8 mouse cellular contexts compared by ENCODE assay signal in genomic region chr16:25983635-25984034, GRCm38 (mm10).
DNase-seq lines count a peak whose midpoint lies in the region; ATAC-seq lines count a peak whose summit lies in the region.
"Had no signal": no experiment of that assay in that cellular context is flagged by ENCODE, and none has a peak within 500 bp of the region (broad histone marks: within the 10 kb centered on the region; RNA-seq: fewer than 3 reads in every experiment).

No protein-coding gene starts in this region.

- peak; percentile 51 for DNase-seq in hindbrain, embryonic 11.5 days (ENCODE audit: low spot score)
- DNase-seq in hindbrain, embryonic 14.5 days (ENCODE audit: low spot score): no peak
- peak; percentile 27 for DNase-seq in 416B (ENCODE audit: low read depth)
- peak; percentile 64 for DNase-seq in NIH3T3 (ENCODE audit: low read depth)
- peak; percentile 24 to 74 for DNase-seq in kidney, postnatal 36 days
- no peak for DNase-seq in thymus, postnatal 25 days

- 35% methylated on average over 4 of the region's 4 CpGs for WGBS in hindbrain, embryonic 11.5 days
- WGBS in hindbrain, embryonic 14.5 days: 44% methylated on average over 4 of the region's 4 CpGs

- H3K27me3 ChIP-seq in hindbrain, embryonic 11.5 days (ENCODE audit: control insufficient read depth, insufficient read depth, low read length): no peaks in the 10 kb centered on the region
- no peaks in the 10 kb centered on the region for H3K27me3 ChIP-seq in hindbrain, embryonic 14.5 days (ENCODE audit: control insufficient read depth, insufficient read depth, low read length)
- H3K27me3 ChIP-seq: megakaryocyte, embryonic 14.5 days had no signal

- no peak overlapping the region for H3K4me3 ChIP-seq in hindbrain, embryonic 11.5 days (ENCODE audit: low read depth, low read length)
- H3K4me3 ChIP-seq in hindbrain, embryonic 14.5 days (replicated peaks; ENCODE audit: low read length): no peak overlapping the region
- H3K4me3 ChIP-seq: megakaryocyte, embryonic 14.5 days had no signal

- no peaks in the 10 kb centered on the region for H3K9me3 ChIP-seq in hindbrain, embryonic 11.5 days (ENCODE audit: control insufficient read depth, low read length)
- no peaks in the 10 kb centered on the region for H3K9me3 ChIP-seq in hindbrain, embryonic 14.5 days (ENCODE audit: control insufficient read depth, low read length)
- H3K9me3 ChIP-seq: megakaryocyte, embryonic 14.5 days had no signal

- H3K4me1 ChIP-seq in hindbrain, embryonic 11.5 days (replicated peaks; ENCODE audit: control insufficient read depth, insufficient read depth, low read length): no peaks in the 10 kb centered on the region
- no peaks in the 10 kb centered on the region for H3K4me1 ChIP-seq in hindbrain, embryonic 14.5 days (replicated peaks; ENCODE audit: control insufficient read depth, insufficient read depth, low read length)

- no peaks in the 10 kb centered on the region for H3K36me3 ChIP-seq in hindbrain, embryonic 11.5 days (ENCODE audit: control insufficient read depth, insufficient read depth, low read length)
- no peaks in the 10 kb centered on the region for H3K36me3 ChIP-seq in hindbrain, embryonic 14.5 days (replicated peaks; ENCODE audit: control insufficient read depth, insufficient read depth)

- H3K27ac ChIP-seq in hindbrain, embryonic 11.5 days (ENCODE audit: low read depth, low read length): no peak overlapping the region
- H3K27ac ChIP-seq in hindbrain, embryonic 14.5 days: no peak overlapping the region

- H3K4me2 ChIP-seq in hindbrain, embryonic 11.5 days (replicated peaks; ENCODE audit: low read depth, low read length): no peak overlapping the region
- H3K4me2 ChIP-seq in hindbrain, embryonic 14.5 days (replicated peaks): no peak overlapping the region

- no peak for ATAC-seq in hindbrain, embryonic 11.5 days (ENCODE audit: low FRiP score)
- no peak for ATAC-seq in hindbrain, embryonic 14.5 days (ENCODE audit: low FRiP score)
- no peak for ATAC-seq in granulocyte monocyte progenitor cell, adult 5-6 weeks (replicated peaks; ENCODE audit: poor library complexity, severe bottlenecking)

- no peak overlapping the region for H3K9ac ChIP-seq in hindbrain, embryonic 11.5 days (ENCODE audit: low read depth, low read length)
- no peak overlapping the region for H3K9ac ChIP-seq in hindbrain, embryonic 14.5 days

Comparison
In these comparisons a context has a peak if more than half of its experiments do, and no peak if none do; other contexts are left out.
1. DNase-seq: peak in hindbrain, embryonic 11.5 days (single experiment), 416B (single experiment), NIH3T3 (single experiment) and kidney, postnatal 36 days (2 of 2); none in hindbrain, embryonic 14.5 days (single experiment) and thymus, postnatal 25 days (single experiment).